Mouse (Mus musculus) Patski (cell line): ENCODE data around the gene Nrip1. TPM values are rescaled to one million over a fixed set of nuclear protein-coding genes. Genes with fewer than 3 reads are reported as not detected.

ENCODE experiments used
- ATAC-seq: fragments of 100-300 bp; one replicate; pipeline ENCODE4 v1.8.0; 2021
- CTCF ChIA-PET: fragments of 350-600 bp; sonication (Branson Sonifier 250); formaldehyde crosslinking; loops from one replicate; lab custom pipeline; 2022; ENCODE audit warnings: inconsistent platforms; lab: Charles Lee
- POLR2A ChIA-PET: fragments of 350-600 bp; sonication (Branson Sonifier 250); formaldehyde crosslinking; loops from one replicate; lab custom pipeline; 2022; ENCODE audit warnings: antibody characterized with exemption, inconsistent platforms; lab: Charles Lee
- DNase-seq: peaks from one replicate; pipeline ENCODE4 v3.0.0-alpha.2; 2011; ENCODE audit warnings: low read depth, low spot score
- H3K27me3 ChIP-seq: fragments of 371-371 bp; one replicate; pipeline ENCODE4 v1.5.1; 2021
- CTCF ChIP-seq: fragments of 100-300 bp; IDR thresholded peaks from one replicate; pipeline ENCODE4 v1.5.1; 2021
- in situ Hi-C: fragments of 300-500 bp; cut with MboI; formaldehyde crosslinking; loops from 3 replicates; pipeline ENCODE4 v1.11.1; 2018; ENCODE audit warnings: low pct_unique_long_range_greater_than_20kb, mixed read lengths
- polyA plus RNA-seq: library from polyadenylated mRNA; unstranded; gene quantifications from one replicate; pipeline ENCODE4 v1.2.3, GENCODE M21; 2021

The Nrip1 gene
- polyA plus RNA-seq, 1 experiment from 2014 or later = 9.5 TPM

GRCm38 (mm10) chr16:76315642-76316041 is 58.0 kb downstream of the Nrip1 start:
- POLR2A ChIA-PET = no interaction called here
- ATAC-seq = no peak
- CTCF ChIA-PET = interaction anchor here (1.0 kb wide), 1 partner anchor 22 kb away, joined by 3 read pairs; no protein-coding TSS in a partner anchor
- no peaks in the 10 kb centered on the region for H3K27me3 ChIP-seq
- no peak for DNase-seq
- in situ Hi-C loops = no loop called here
- no peak for TF ChIP-seq CTCF

GRCm38 (mm10) chr16:76314013-76314950 is 59.3 kb downstream of the Nrip1 start:
- CTCF ChIA-PET = interaction anchor here (1.3 kb wide), 1 partner anchor 9 kb away, joined by 3 read pairs; no protein-coding TSS in a partner anchor
- DNase-seq (no peak), ATAC-seq (no peak)
- in situ Hi-C loops = no loop called here
- H3K27me3 ChIP-seq = no peaks in the 10 kb centered on the region
- POLR2A ChIA-PET = interaction anchor here (0.5 kb wide), 1 partner anchor 92 kb away, joined by 3 read pairs; no protein-coding TSS in a partner anchor
- no peak for TF ChIP-seq CTCF

DNA sequence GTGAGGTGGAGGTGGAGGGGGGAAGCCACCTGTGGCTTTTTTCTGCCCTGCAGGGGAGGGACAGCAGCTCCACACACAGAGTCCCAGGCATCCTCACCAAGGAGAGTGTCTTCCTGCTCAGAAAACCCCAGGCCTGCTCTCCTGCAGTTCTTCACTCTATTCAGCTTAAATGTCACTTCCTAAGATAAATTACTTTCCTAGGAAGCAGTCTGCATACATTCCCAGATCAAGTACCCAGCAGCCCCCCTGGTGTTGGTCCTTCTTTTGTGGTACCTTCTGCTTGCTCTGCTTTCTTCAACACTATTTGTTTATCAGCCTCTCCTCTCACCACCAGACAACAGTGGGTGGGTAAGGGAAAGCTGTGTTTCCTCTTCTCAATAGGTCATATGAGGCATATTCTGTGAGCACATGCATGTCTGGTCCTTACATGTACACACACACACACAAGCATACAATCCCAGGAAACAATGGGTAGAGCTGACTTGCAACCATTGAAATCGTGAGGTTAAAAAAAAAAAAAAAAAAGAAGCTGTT is 60.7 kb downstream of the Nrip1 start:
- no peaks in the 10 kb centered on the region for H3K27me3 ChIP-seq
- CTCF ChIA-PET = interaction anchor here (1.3 kb wide), 1 partner anchor 11 kb away, joined by 3 read pairs; no protein-coding TSS in a partner anchor
- DNase-seq = no peak
- TF ChIP-seq CTCF = no peak
- POLR2A ChIA-PET = interaction anchor here (0.6 kb wide), 2 partner anchors 12 to 19 kb away, joined by 3 read pairs; no protein-coding TSS in a partner anchor
- ATAC-seq = no peak
- in situ Hi-C loops = no loop called here

DNA sequence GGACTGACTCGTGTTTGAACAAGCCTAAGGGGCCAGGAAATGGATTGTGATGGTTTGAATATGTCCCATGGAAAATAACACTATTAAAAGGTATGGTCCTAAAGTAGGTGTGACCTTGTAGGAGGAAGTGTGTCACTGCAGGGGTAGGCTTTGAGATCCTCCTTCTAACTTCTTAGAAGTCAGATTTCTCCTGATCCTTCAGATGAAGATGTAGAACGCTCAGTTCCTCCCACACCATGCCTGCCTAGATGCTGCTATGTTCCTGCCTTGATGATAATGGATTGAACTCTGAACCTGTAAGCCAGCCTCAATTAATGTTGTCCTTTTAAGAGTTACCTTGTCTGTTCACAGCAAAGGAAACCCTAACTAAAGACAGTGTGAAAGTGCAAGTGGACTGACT is 62.8 kb downstream of the Nrip1 start:
- in situ Hi-C loops = no loop called here
- ATAC-seq = no peak

DNA sequence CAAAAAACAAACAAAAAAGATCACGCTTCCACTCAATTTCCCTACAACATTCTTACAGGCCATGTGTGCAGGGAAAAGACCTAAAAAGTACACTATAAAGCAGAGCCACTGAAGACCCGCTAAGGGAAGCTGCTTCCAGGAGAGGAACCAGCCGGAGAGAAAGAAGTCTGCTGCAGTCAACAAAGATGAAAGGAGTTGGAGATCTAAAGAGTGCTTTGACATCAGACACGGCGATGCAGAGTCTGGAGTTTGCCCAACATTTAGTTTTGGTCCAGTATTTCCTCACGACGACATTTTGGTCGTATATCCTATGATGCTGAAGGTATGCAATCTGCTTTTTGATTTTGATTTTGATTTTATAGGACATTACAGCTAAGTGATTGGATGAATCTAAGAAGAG is 63.3 kb downstream of the Nrip1 start:
- TF ChIP-seq CTCF = no peak
- POLR2A ChIA-PET = interaction anchor here (0.7 kb wide), 1 partner anchor 75 kb away, joined by 3 read pairs; no protein-coding TSS in a partner anchor
- in situ Hi-C loops = no loop called here
- CTCF ChIA-PET = interaction anchor here (1.0 kb wide), 1 partner anchor 47 kb away, joined by 3 read pairs; no protein-coding TSS in a partner anchor
- no peak for DNase-seq
- H3K27me3 ChIP-seq = no peaks in the 10 kb centered on the region
- no peak for ATAC-seq

More for the DNA sequence above, 62.8 kb downstream of the Nrip1 start:
- no peak for DNase-seq
- ChIA-PET POLR2A (interaction anchor here (0.7 kb wide), 1 partner anchor 75 kb away, joined by 3 read pairs; no protein-coding TSS in a partner anchor), CTCF (interaction anchor here (1.0 kb wide), 1 partner anchor 48 kb away, joined by 3 read pairs; no protein-coding TSS in a partner anchor)
- no peaks in the 10 kb centered on the region for H3K27me3 ChIP-seq
- TF ChIP-seq CTCF = no peak

- ChIA-PET POLR2A (no interaction called here), CTCF (no interaction called here)
- ATAC-seq (no peak), DNase-seq (no peak)
- H3K27me3 ChIP-seq = no peaks in the 10 kb centered on the region
- in situ Hi-C loops = no loop called here
- TF ChIP-seq CTCF = no peak
Observed at GRCm38 (mm10) chr16:76309280-76309679, 64.3 kb downstream of the Nrip1 start.

GRCm38 (mm10) chr16:76307039-76307438 is 66.6 kb downstream of the Nrip1 start:
- TF ChIP-seq CTCF = no peak
- CTCF ChIA-PET = interaction anchor here (0.7 kb wide), 1 partner anchor 9 kb away, joined by 3 read pairs; no protein-coding TSS in a partner anchor
- POLR2A ChIA-PET = no interaction called here
- in situ Hi-C loops = no loop called here
- DNase-seq (no peak), ATAC-seq (no peak)
- no peaks in the 10 kb centered on the region for H3K27me3 ChIP-seq

DNA sequence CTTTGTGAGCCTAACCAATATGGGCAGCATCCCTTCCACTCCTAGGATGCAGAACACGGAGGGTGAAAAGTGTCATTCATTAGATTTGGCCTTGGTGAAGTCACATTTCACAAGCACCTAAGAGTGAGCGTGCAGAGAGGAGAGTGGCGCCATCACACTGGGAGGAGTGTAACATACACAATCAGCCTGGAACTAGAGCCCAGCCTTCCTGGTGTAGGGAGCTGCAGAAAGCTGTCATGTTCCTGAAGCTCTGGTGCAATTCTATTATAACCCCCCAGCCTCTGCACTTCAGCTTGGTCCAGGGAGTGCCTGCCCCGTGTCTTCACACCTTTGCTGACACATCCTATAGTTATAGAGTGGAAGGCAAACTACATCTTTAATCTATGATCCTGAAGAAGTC is 67.2 kb downstream of the Nrip1 start:
- no peak for TF ChIP-seq CTCF
- ATAC-seq = no peak
- DNase-seq = no peak
- in situ Hi-C loops = no loop called here
- H3K27me3 ChIP-seq = no peaks in the 10 kb centered on the region
- ChIA-PET POLR2A (interaction anchor here (0.5 kb wide), 1 partner anchor 15 kb away, joined by 3 read pairs; no protein-coding TSS in a partner anchor), CTCF (no interaction called here)

DNA sequence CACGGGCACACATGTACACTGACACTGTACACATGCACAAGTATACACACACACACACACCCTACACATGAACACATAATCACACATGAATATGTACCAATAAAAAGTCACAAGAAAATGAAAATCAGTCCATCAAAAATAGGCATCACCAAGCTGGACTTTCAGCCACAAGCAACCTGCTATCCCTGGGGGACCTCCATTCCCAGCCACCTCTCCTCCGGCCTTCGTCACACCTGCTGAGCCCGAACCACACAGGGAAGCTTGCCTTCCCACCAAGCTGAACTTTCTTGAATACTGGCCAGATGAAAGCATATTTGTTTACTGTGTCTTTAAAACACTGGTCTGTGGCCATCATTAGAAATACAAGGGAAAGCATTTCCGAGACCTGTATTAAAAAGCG is 70.2 kb downstream of the Nrip1 start:
- ChIA-PET POLR2A (no interaction called here), CTCF (interaction anchor here (1.1 kb wide), 1 partner anchor 9 kb away, joined by 3 read pairs; no protein-coding TSS in a partner anchor)
- ATAC-seq = no peak
- no peak for DNase-seq
- in situ Hi-C loops = no loop called here
- no peaks in the 10 kb centered on the region for H3K27me3 ChIP-seq
- no peak for TF ChIP-seq CTCF

GRCm38 (mm10) chr16:76301728-76302050 is 71.9 kb downstream of the Nrip1 start:
- in situ Hi-C loops = no loop called here
- no peak for ATAC-seq
- no peak for DNase-seq
- no peak for TF ChIP-seq CTCF
- POLR2A ChIA-PET = no interaction called here
- CTCF ChIA-PET = no interaction called here
- H3K27me3 ChIP-seq = no peaks in the 10 kb centered on the region
